Mouse (Mus musculus) gastrocnemius, adult 18-20 months (tissue): ENCODE results near the gene Gm20388. TPM values are rescaled to one million over a fixed set of nuclear protein-coding genes. Genes with fewer than 3 reads are reported as not detected.

ENCODE experiments used
- DNase-seq: peaks from one replicate; pipeline ENCODE4 v3.0.0; 2021; ENCODE audit warnings: low spot score
- total RNA-seq, 2 experiments: library from RNA; stranded (reverse); gene quantifications; 2 replicates each; pipeline ENCODE4 v1.2.3; 2021

Gm20388 gene
- total RNA-seq, 2 experiments from 2014 or later: 10.5 to 12.3 TPM

GRCm38 (mm10) chr8:122284203-122284658, 2373.6 kb downstream of the Gm20388 start:
- DNase-seq: no peak

GRCm38 (mm10) chr8:122284659-122285261, 2374.1 kb downstream of the Gm20388 start:
- no peak for DNase-seq

- no peak for DNase-seq
Measured at GRCm38 (mm10) chr8:122285727-122286126, 2375.1 kb downstream of the Gm20388 start.

GRCm38 (mm10) chr8:122286899-122287298, 2376.3 kb downstream of the Gm20388 start:
- no peak for DNase-seq

GRCm38 (mm10) chr8:122287742-122288141, 2377.1 kb downstream of the Gm20388 start:
- no peak for DNase-seq

- DNase-seq: no peak
Measured at GRCm38 (mm10) chr8:122288344-122288743, 2377.7 kb downstream of the Gm20388 start.

GRCm38 (mm10) chr8:122291075-122291474, 2380.4 kb downstream of the Gm20388 start:
- DNase-seq: no peak

GRCm38 (mm10) chr8:122291549-122291948, 2380.9 kb downstream of the Gm20388 start:
- no peak for DNase-seq

GRCm38 (mm10) chr8:122293484-122293883, 2382.8 kb downstream of the Gm20388 start:
- DNase-seq: no peak

- no peak for DNase-seq
Measured at GRCm38 (mm10) chr8:122294273-122294683, 2383.6 kb downstream of the Gm20388 start.

- DNase-seq: no peak
Measured at GRCm38 (mm10) chr8:122295389-122295788, 2384.7 kb downstream of the Gm20388 start.

- DNase-seq: no peak
Measured at GRCm38 (mm10) chr8:122296173-122297001, 2385.7 kb downstream of the Gm20388 start.

- no peak for DNase-seq
Measured at GRCm38 (mm10) chr8:122299581-122300254, 2389.1 kb downstream of the Gm20388 start.

- DNase-seq: no peak
Measured at GRCm38 (mm10) chr8:122301081-122301480, 2390.4 kb downstream of the Gm20388 start.

- no peak for DNase-seq
Measured at GRCm38 (mm10) chr8:122301866-122302265, 2391.2 kb downstream of the Gm20388 start.

GRCm38 (mm10) chr8:122303451-122303850, 2392.8 kb downstream of the Gm20388 start:
- DNase-seq: no peak

- no peak for DNase-seq
Measured at GRCm38 (mm10) chr8:122304058-122304457, 2393.4 kb downstream of the Gm20388 start.

- DNase-seq: no peak
Measured at GRCm38 (mm10) chr8:122306660-122307399, 2396.2 kb downstream of the Gm20388 start.

- DNase-seq: no peak
Measured at GRCm38 (mm10) chr8:122307836-122308235, 2397.2 kb downstream of the Gm20388 start.

GRCm38 (mm10) chr8:122309272-122309671, 2398.6 kb downstream of the Gm20388 start:
- DNase-seq: no peak

GRCm38 (mm10) chr8:122311115-122311514, 2400.5 kb downstream of the Gm20388 start:
- no peak for DNase-seq
